Mouse (Mus musculus) cerebellum, postnatal 4 days (tissue): Measurements from ENCODE around the gene Rbm19.

Experiments used
- DNase-seq, 2 experiments: peaks; one replicate each; pipeline ENCODE4 v3.0.0; 2022; ENCODE audit warnings: low spot score in 2 of 2, mixed read lengths in 1 of 2

Gene Rbm19

DNA sequence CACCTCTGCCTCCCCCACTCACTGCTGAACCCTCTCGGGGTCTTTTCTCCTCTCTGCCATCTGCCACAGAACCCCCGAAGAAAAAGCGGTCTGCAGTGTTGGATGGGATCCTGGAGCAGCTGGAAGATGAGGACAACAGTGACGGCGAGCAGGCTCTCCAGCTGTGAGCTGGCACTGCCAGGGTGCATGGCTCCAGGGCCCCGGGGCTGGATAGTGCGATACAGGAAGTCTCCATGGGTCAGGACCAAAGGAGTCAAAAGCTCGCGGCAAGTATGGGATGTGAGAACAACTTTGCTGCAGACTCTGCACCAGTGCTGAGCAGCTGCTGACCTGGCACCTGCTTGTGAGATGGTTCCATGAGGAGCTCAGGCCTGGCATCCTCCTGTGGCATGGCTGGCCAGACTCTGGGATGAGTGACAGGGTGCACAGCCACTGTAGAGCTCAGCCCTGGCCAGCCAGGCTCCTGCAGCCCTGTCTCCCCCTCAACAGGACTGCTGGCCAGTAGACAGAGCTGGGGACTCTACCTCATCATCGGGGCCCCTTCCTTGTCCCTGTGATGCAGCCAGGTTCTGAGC is 81.6 kb downstream of the Rbm19 start:
- DNase-seq, result peak in 1 of 2 experiments; percentile 72

DNA sequence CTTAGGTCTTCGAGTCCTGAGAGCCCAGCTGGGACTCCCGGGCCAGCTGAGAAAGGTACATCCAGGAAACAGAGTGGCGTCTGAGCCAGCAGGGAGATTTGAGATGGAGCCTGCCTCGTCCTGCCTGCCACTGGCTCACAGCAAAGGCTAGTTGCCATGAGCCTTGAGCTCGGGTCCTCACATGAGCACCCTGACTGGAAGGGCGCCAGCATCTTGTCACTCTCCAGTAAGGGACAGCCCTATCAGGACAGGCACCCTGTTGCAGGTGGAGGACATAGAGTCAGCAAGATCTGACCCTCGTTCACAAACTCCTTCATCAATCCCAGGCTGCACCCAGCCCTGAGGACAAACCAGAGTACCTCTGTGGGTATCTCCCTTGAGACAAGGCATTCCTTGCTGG is 83.6 kb downstream of the Rbm19 start:
- DNase-seq, result no peak

DNA sequence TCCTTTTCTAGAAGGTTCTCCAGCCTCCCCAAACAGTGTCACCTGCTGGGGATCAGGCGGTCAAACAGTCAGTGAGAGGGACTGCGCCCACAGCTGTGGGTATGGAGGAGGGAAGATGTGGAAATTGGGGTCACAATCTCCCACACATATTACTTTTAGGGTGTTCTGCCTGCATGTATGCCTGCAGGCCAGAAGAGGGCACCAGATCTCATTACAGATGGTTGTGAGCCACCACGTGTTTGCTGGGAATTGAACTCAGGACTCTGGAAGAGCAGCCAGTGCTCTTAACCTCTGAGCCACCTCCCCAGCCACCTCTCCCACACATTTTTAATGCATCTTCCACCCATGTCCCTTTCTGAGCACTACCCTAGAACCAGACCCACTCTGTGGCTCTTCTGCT is 88.1 kb downstream of the Rbm19 start:
- DNase-seq, result no peak

DNA sequence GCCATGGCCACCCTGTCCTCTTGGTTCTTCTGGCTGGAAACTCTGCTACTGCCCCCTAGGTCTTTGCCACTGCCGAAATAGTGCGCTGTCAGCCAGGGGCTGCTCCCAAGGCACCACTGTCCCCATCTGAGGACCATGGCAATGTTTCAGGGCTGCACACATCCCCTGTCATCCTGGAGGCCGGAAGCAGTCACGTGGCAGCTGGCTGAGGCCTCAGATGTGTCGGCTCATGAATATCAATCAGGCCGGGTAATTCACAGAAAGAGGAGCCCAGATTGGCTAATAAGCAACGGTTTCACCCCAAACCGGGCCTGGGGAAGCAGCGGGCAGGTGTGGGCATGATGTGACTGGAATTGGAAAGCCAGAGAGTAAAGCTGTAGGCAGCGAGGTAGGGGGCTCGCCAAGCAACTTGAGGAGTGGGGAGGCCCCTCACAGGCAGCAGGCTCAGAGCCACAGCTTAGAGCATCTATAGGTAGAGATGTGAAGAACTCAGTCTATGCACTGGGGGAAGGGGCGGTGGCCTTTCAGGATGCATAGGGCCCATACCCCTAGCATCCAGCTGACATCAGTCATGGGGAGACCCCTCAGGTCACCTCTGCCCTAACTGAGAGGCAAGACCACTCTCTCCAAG is 90.2 kb downstream of the Rbm19 start:
- DNase-seq, result no peak

DNA sequence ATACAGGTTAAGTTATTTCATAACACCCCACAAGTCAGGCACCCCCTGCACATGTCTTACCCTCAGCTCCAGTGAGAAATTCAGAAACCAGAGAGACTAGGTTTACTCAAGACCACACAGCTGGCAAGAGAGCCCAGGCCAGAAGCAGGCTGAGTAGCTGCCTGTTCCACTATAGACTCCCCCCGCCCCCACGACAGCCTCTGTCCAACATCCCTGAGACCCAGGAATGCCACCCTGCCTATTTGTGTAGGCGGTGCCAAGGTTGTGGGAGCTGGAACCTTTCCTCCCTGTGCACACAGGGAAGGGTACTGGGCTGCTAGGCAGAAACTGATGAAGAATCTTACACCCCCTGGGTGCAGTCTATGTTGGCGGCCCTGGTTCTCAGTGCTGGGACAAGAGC is 91.2 kb downstream of the Rbm19 start:
- no peak for DNase-seq

DNA sequence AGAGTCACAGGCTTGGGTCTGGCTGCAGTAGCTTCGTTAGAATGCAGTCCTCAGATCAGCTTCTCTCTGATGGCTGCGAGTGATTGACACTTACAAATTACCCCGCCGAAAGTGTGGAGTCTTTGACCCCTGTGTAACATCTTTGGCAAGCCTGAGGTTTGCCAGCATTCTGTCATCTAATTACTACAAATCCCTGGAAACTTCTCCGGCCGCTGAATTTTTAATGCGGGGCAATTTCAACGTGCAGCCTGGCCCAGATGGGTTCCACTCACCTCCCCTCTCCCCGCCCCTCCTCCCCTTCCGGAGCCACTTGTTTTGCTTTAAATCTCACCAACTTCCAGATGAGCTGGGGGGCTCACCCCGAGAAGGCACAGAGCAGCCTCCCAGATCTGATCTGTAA is 94.4 kb downstream of the Rbm19 start:
- no peak for DNase-seq

- DNase-seq, result no peak
These were observed 94.9 kb downstream of the Rbm19 start for GRCm38 (mm10) chr5:120211182-120211581.

DNA sequence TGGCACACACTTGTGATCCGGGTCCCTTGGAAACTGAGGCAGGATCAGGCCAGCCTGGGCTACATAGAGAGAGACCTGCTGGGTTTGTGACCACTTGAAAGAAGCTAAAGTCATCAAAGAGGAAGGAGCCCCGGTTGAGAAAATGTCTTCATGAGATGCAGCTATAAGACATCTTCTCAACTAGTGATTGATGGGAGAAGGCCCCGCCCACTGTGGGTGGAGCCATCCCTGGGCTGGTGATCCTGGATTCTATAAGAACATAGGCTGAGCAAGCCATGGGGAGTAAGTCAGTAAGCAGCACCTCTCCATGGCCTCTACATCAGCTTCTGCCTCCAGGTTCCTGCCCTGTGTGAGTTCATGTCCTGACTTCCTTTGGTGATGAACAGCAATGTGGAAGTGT is 98.2 kb downstream of the Rbm19 start:
- no peak for DNase-seq

DNA sequence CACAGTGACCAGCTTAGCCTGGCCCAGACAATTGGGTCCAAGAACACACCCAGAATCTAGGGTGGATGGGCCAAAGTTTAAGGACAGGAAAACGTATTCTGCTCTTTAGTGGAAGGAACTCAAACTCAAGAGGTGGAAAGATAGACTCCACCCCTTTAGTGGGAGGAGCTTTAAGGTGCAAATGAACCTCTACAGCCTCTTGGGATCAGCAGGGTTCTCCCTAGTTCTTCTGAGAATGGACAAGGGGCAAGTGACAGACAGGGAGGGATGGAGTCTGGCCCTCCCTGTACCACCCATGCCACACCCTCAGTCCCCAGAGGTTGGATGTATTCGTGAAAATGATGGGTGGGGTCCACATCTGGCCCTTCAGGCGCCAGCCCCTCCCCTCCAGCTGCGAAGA is 105.0 kb downstream of the Rbm19 start:
- DNase-seq, result no peak

GRCm38 (mm10) chr5:120225383-120225782 is 109.1 kb downstream of the Rbm19 start:
- DNase-seq, result no peak

- no peak for DNase-seq
These were observed 112.5 kb downstream of the Rbm19 start for GRCm38 (mm10) chr5:120228613-120229409.

DNA sequence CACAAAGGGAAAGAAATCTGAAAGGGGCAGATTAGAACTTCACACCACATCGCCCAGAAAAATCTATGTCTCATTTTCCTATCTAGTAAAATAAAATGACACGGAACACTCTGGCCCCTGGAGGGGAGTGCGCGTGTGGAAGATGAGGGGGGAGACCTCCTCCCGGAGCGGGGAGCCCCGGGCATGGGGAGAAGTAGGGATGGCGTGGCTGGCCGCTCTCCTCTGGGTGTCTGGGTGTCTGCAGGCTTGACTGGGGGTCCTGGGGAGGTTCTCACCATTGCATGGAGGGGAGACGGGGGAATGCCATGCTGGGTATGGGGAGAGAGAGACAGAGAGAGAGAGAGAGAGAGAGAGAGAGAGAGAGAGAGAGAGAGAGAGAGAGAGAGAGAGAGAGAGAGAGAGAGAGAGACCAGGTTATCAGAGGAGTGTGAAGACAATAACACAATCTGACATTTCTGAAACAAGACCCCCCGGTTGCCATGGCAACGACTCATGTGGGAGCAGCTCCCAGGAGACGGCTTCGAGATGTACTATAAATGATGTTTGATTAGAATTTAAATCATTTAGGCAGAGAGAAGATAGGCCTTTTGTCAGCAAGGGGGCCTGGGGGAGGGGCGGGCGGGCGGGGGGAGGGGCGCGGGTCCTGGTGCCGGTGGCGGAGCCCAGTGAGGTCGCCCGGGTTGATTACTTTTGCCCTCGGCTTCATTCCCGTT is 115.3 kb downstream of the Rbm19 start:
- DNase-seq, result peak in 1 of 2 experiments; percentile 77

DNA sequence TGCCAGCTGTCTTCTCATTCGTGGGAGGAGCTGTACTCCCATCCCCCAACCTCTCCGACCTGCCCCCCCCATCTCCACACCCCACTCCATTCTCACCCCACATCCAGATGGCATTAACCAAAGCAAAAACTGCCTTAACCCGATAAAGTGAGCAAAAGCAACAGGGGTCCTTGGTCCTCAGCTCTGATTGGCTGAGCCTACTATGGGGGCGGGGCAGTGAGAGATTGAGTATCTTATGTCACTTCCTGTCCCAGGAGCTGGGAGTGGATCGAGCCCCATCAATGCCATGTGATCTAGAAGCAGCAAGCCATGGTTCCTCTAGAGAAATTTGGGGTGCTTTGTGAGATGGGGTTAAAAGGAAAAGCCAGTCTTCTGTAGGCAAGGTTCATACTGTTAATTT is 118.9 kb downstream of the Rbm19 start:
- peak in 1 of 2 experiments; percentile 66 for DNase-seq

DNA sequence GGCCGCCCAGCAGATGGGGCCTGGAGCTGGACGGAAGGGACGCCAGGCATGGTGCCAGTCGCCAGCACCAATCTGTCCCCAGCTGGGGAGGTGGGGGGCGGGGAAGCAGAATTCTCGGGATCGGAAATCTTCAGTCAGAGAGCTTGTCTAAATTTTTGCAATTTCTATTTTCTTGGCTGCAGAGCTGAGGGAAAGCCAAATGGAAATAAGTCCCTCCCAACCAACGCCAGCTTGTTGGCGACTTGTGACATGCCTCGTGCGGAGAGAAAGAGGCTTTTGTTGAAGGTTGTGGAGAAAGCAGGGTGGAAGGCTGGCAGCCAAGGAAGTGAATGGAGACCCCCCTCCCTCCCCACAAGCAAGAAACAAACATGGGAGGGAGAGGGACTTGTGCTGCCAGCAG is 119.3 kb downstream of the Rbm19 start:
- peak in 1 of 2 experiments; percentile 80 for DNase-seq

DNA sequence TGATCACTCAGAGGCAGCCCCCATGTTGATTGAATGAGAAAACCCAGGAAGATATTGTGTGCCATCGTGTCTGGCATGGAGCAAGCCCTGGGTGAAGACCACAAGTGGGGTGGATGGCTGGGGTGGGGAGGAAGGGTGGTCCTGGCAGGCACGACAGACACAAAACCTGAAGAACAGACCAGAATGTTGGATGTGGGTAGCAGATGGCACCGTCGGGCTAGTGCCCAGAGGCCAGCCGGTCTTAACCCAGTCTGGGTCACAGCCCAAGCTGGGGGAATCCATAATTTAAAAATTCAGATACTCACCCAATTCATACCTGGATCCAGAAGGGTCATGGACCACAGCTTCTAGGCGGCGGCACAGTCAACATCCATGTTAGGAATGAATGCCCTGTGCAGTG is 123.8 kb downstream of the Rbm19 start:
- no peak for DNase-seq

GRCm38 (mm10) chr5:120245336-120245735 is 129.1 kb downstream of the Rbm19 start:
- no peak for DNase-seq
